Mouse (Mus musculus) CD4-positive, CD25-positive, alpha-beta regulatory T cell, adult 2 months (primary cell): Measurements from ENCODE around the gene Spag9.
"Not testable (repeated sequence)": the region's sequence is repeated elsewhere in the genome, so short reads cannot be mapped to it uniquely, and the experiment has no call there.

Source experiments
- DNase-seq: peaks from one replicate; pipeline ENCODE4 v3.0.0-alpha.2; 2012; ENCODE audit warnings: low read depth, low spot score

Gene Spag9

GRCm38 (mm10) chr11:93986298-93986697 lies 9.6 kb upstream of the Spag9 start:
- DNase-seq = no peak

- no peak for DNase-seq
Measured at GRCm38 (mm10) chr11:93987026-93987425, 8.9 kb upstream of the Spag9 start.

GRCm38 (mm10) chr11:93987625-93988327 lies 8.1 kb upstream of the Spag9 start:
- DNase-seq = no peak

- no peak for DNase-seq
Measured at GRCm38 (mm10) chr11:93988328-93989062, 7.4 kb upstream of the Spag9 start.

- DNase-seq = peak; percentile 17
Measured at GRCm38 (mm10) chr11:93994531-93994930, 1.4 kb upstream of the Spag9 start.

- peak; percentile 91 for DNase-seq
Measured at GRCm38 (mm10) chr11:93995111-93995719, 676 bp upstream of the Spag9 start.

- DNase-seq = peak; percentile 66
Measured at GRCm38 (mm10) chr11:93996306-93997140, 632 bp downstream of the Spag9 start.

GRCm38 (mm10) chr11:93997141-93997775 lies 1.4 kb downstream of the Spag9 start:
- DNase-seq = peak; percentile 65

GRCm38 (mm10) chr11:93999276-93999675 lies 3.4 kb downstream of the Spag9 start:
- no peak for DNase-seq

- DNase-seq = no peak
Measured at GRCm38 (mm10) chr11:94003346-94003745, 7.5 kb downstream of the Spag9 start.

GRCm38 (mm10) chr11:94019091-94019490 lies 23.2 kb downstream of the Spag9 start:
- no peak for DNase-seq

GRCm38 (mm10) chr11:94020403-94020802 lies 24.5 kb downstream of the Spag9 start:
- no peak for DNase-seq

- DNase-seq = no peak
Measured at GRCm38 (mm10) chr11:94026289-94026688, 30.4 kb downstream of the Spag9 start.

GRCm38 (mm10) chr11:94032084-94032483 lies 36.2 kb downstream of the Spag9 start:
- DNase-seq = no peak

- DNase-seq = no peak
Measured at GRCm38 (mm10) chr11:94032971-94033370, 37.1 kb downstream of the Spag9 start.

- peak; percentile 58 for DNase-seq
Measured at GRCm38 (mm10) chr11:94035974-94036373, 40.1 kb downstream of the Spag9 start.

GRCm38 (mm10) chr11:94041475-94041874 lies 45.6 kb downstream of the Spag9 start:
- DNase-seq = no peak

- DNase-seq = not testable (repeated sequence)
Measured at GRCm38 (mm10) chr11:94042301-94042700, 46.4 kb downstream of the Spag9 start.

GRCm38 (mm10) chr11:94043998-94044985 lies 48.4 kb downstream of the Spag9 start:
- DNase-seq = no peak

- no peak for DNase-seq
Measured at GRCm38 (mm10) chr11:94045016-94045415, 49.1 kb downstream of the Spag9 start.
